Mouse (Mus musculus) myocyte (in vitro differentiated cells): ENCODE results near the gene Bmp7. TPM values are rescaled to one million over a fixed set of nuclear protein-coding genes. Genes with fewer than 3 reads are reported as not detected.

ENCODE experiments used
- H3K27me3 ChIP-seq: one replicate; pipeline ENCODE4 v1.6.1; 2011; ENCODE audit not compliant: control insufficient read depth, insufficient read depth, insufficient read length
- H3K36me3 ChIP-seq: one replicate; pipeline ENCODE4 v1.6.1; 2011; ENCODE audit not compliant: control insufficient read depth, insufficient read depth
- H3K4me2 ChIP-seq: one replicate; pipeline ENCODE4 v1.6.1; 2011; ENCODE audit warnings: low read depth, control low read depth
- H3K4me3 ChIP-seq: one replicate; pipeline ENCODE4 v1.5.1; 2011; ENCODE audit warnings: mild to moderate bottlenecking, control low read depth, moderate library complexity
- H3K79me2 ChIP-seq: one replicate; pipeline ENCODE4 v1.6.1; 2011; ENCODE audit not compliant: control insufficient read depth, insufficient read depth
- H3ac ChIP-seq: one replicate; pipeline ENCODE4 v1.6.1; 2011; ENCODE audit not compliant: control insufficient read depth, insufficient read length
- CEBPB ChIP-seq: IDR thresholded peaks from 2 replicates; pipeline ENCODE4 v1.6.1; 2011; ENCODE audit warnings: mild to moderate bottlenecking, moderate library complexity; ENCODE audit not compliant: poor library complexity, insufficient read depth, severe bottlenecking
- E2F4 ChIP-seq: IDR thresholded peaks from one replicate; pipeline ENCODE4 v1.6.1; 2011; ENCODE audit warnings: mild to moderate bottlenecking, control low read depth, moderate library complexity; ENCODE audit not compliant: insufficient read depth
- MAX ChIP-seq: IDR thresholded peaks from one replicate; pipeline ENCODE4 v1.6.1; 2011; ENCODE audit warnings: low read depth, mild to moderate bottlenecking, control low read depth
- MYOD1 ChIP-seq, 3 experiments: IDR thresholded peaks; one replicate each; pipeline ENCODE4 v1.6.1; 2011; ENCODE audit warnings: control low read depth in 2 of 3, low read depth in 2 of 3, mild to moderate bottlenecking in 2 of 3, moderate library complexity in 1 of 3; ENCODE audit not compliant: insufficient read length in 2 of 3, control insufficient read depth in 1 of 3
- MYOG ChIP-seq, 3 experiments: IDR thresholded peaks; one replicate each; pipeline ENCODE4 v1.6.1; 2011; ENCODE audit warnings: control low read depth in 2 of 3, low read depth in 2 of 3, mild to moderate bottlenecking in 2 of 3; ENCODE audit not compliant: insufficient read length in 2 of 3, control insufficient read depth in 1 of 3, insufficient read depth in 1 of 3
- POLR2A ChIP-seq: IDR thresholded peaks from one replicate; pipeline ENCODE4 v1.6.1; 2011; ENCODE audit warnings: low read depth, mild to moderate bottlenecking, control low read depth, moderate library complexity; ENCODE audit not compliant: insufficient read length
- POLR2AphosphoS2 ChIP-seq: IDR thresholded peaks from one replicate; pipeline ENCODE4 v1.6.1; 2011; ENCODE audit warnings: low read depth, control low read depth; ENCODE audit not compliant: insufficient read length
- REST ChIP-seq: IDR thresholded peaks from one replicate; pipeline ENCODE4 v1.6.1; 2011; ENCODE audit warnings: mild to moderate bottlenecking, control low read depth, moderate library complexity; ENCODE audit not compliant: insufficient read depth, insufficient read length
- SRF ChIP-seq: IDR thresholded peaks from one replicate; pipeline ENCODE4 v1.6.1; 2011; ENCODE audit warnings: low read depth; ENCODE audit not compliant: control insufficient read depth, insufficient read length
- TCF12 ChIP-seq: IDR thresholded peaks from one replicate; pipeline ENCODE4 v1.6.1; 2011; ENCODE audit warnings: mild to moderate bottlenecking, control low read depth; ENCODE audit not compliant: poor library complexity, insufficient read depth, severe bottlenecking
- TCF3 ChIP-seq: IDR thresholded peaks from one replicate; pipeline ENCODE4 v1.6.1; 2011; ENCODE audit warnings: low read depth, control low read depth; ENCODE audit not compliant: insufficient read length
- USF1 ChIP-seq: IDR thresholded peaks from one replicate; pipeline ENCODE4 v1.6.1; 2011; ENCODE audit warnings: low read depth, mild to moderate bottlenecking, control low read depth, moderate library complexity
- polyA plus RNA-seq: library from polyadenylated mRNA; unstranded; fragments of >200 nt; fragmentation: generic; extraction: Trizol; gene quantifications from one replicate; pipeline ENCODE4 v1.2.1, GENCODE M21; 2012; ENCODE audit warnings: missing spikeins

The Bmp7 gene
- polyA plus RNA-seq, 1 experiment, result not detected

DNA sequence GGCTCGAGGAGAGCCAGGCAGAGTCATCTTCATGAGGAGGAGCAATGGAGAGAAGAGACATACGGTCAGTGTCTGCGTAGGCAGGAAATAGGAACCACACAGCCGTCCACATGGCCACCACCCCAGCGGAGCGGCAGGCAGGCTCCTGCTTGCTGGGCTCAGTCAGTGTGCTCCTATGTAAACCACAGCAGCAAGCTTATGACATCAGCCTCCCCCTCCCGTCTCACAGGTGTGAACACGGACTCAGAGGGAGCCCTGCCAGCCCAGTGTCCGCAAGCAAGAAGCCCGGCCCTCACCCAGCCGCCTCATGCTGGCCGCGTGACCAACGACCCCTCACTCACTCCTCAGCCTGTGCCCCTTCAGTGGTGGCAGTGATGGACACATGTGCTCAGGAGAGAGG lies 78.5 kb downstream of the Bmp7 start:
- Histone ChIP-seq H3K4me3 (no peak overlapping the region), H3K27me3 (no peaks in the 10 kb centered on the region), H3K79me2 (no peaks in the 10 kb centered on the region), H3K4me2 (no peak overlapping the region), H3ac (no peak overlapping the region), H3K36me3 (no peaks in the 10 kb centered on the region)
- TF ChIP-seq MYOD1 (IDR thresholded peaks at IDR 0.05; ENCODE audit: control insufficient read depth in 1 of 3, insufficient read length in 2 of 3, low read depth in 2 of 3), result no peak
- no peak for TF ChIP-seq MAX
- no peak for TF ChIP-seq E2F4
- TF ChIP-seq POLR2A, result no peak
- no peak for TF ChIP-seq SRF
- TF ChIP-seq MYOG (IDR thresholded peaks at IDR 0.05; ENCODE audit: control insufficient read depth in 1 of 3, insufficient read depth in 1 of 3, insufficient read length in 2 of 3, low read depth in 2 of 3), result no peak
- TF ChIP-seq TCF3, result no peak

DNA sequence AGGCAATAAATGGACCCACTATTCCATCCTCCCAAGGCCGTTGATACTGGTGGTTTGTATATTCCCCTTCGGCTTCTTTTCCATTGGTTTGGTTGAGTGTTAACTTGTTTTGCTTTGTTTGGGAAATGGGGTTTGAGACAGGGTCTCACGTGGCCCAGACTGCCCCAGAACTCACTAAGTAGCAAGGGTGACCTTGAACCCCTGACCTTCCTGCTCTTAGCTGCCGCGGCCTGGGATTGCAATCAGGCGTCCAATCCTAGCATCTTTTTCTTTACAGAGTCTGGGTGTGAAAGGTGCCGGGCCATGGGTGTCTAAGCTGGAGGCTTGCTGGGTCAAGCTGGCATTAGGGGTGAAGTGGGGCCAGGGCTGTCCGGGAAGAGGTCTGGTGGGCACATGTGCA lies 79.5 kb downstream of the Bmp7 start:
- no peaks in the 10 kb centered on the region for H3K79me2 ChIP-seq
- H3K4me3 ChIP-seq, result no peak overlapping the region
- TF ChIP-seq MYOG (IDR thresholded peaks at IDR 0.05; ENCODE audit: control insufficient read depth in 1 of 3, insufficient read depth in 1 of 3, insufficient read length in 2 of 3, low read depth in 2 of 3) (no peak), POLR2AphosphoS2 (no peak), CEBPB (no peak), E2F4 (no peak), SRF (no peak), MYOD1 (IDR thresholded peaks at IDR 0.05; ENCODE audit: control insufficient read depth in 1 of 3, insufficient read length in 2 of 3, low read depth in 2 of 3) (no peak), REST (no peak), TCF3 (no peak), MAX (no peak)
- no peak overlapping the region for H3K4me2 ChIP-seq
- no peaks in the 10 kb centered on the region for H3K27me3 ChIP-seq
- no peak overlapping the region for H3ac ChIP-seq
- H3K36me3 ChIP-seq, result no peaks in the 10 kb centered on the region

DNA sequence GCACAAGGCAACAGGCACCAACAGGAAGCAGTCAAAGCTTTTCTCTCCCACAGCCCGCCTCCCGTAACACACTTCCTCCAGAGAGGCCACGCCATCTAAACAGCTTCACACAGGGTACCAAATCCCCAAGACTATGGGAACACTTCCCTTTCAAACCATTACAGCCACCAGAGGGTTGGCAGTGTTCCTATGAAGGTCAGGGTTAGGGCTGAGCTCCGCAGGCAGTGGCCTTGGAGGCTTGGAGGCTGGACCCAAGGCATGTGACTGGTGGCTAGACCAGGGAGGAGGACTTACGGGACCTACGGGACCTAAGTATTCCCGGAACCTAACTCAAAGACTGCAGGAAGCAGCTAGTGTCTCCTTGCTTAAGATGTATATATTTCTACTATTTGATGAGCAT lies 80.0 kb downstream of the Bmp7 start:
- H3K4me3 ChIP-seq, result no peak overlapping the region
- TF ChIP-seq MYOG (IDR thresholded peaks at IDR 0.05; ENCODE audit: control insufficient read depth in 1 of 3, insufficient read depth in 1 of 3, insufficient read length in 2 of 3, low read depth in 2 of 3) (no peak), POLR2AphosphoS2 (no peak), TCF3 (no peak), MYOD1 (IDR thresholded peaks at IDR 0.05; ENCODE audit: control insufficient read depth in 1 of 3, insufficient read length in 2 of 3, low read depth in 2 of 3) (no peak), E2F4 (no peak), REST (no peak), SRF (no peak), CEBPB (no peak), USF1 (no peak), POLR2A (no peak), TCF12 (no peak), MAX (no peak)
- no peaks in the 10 kb centered on the region for H3K36me3 ChIP-seq
- H3K79me2 ChIP-seq, result no peaks in the 10 kb centered on the region
- no peaks in the 10 kb centered on the region for H3K27me3 ChIP-seq
- H3ac ChIP-seq, result no peak overlapping the region
- H3K4me2 ChIP-seq, result no peak overlapping the region

DNA sequence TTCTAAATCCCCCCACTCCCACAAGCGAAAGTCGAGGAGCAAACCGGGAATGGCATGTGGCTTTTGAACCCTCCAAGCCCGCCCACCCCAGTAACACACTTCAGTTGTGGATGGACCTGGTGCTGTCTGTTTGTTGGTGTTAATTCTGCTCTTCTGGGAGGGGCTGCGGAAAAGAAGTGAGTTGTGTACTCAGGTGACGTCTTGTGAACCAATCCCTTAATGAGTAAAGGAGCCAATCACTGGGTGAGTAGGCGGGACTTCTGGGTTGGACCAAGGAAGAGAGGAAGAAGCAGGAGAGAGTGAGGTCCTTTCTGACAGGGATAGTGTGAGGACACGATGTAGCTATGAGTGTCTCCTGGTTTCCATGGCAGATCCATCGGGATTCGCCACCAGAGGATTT lies 83.1 kb downstream of the Bmp7 start:
- no peaks in the 10 kb centered on the region for H3K27me3 ChIP-seq
- no peaks in the 10 kb centered on the region for H3K36me3 ChIP-seq
- no peak for TF ChIP-seq SRF
- TF ChIP-seq MYOD1 (IDR thresholded peaks at IDR 0.05; ENCODE audit: control insufficient read depth in 1 of 3, insufficient read length in 2 of 3, low read depth in 2 of 3), result no peak
- no peak for TF ChIP-seq TCF3
- no peak for TF ChIP-seq POLR2AphosphoS2
- TF ChIP-seq MYOG (IDR thresholded peaks at IDR 0.05; ENCODE audit: control insufficient read depth in 1 of 3, insufficient read depth in 1 of 3, insufficient read length in 2 of 3, low read depth in 2 of 3), result no peak
- TF ChIP-seq E2F4, result no peak
- no peak for TF ChIP-seq CEBPB
- no peak for TF ChIP-seq TCF12
- TF ChIP-seq USF1, result no peak
- no peak for TF ChIP-seq MAX
- TF ChIP-seq POLR2A, result no peak
- TF ChIP-seq REST, result no peak
- H3K79me2 ChIP-seq, result no peaks in the 10 kb centered on the region
- H3ac ChIP-seq, result no peak overlapping the region
- H3K4me2 ChIP-seq, result no peak overlapping the region
- H3K4me3 ChIP-seq, result no peak overlapping the region

DNA sequence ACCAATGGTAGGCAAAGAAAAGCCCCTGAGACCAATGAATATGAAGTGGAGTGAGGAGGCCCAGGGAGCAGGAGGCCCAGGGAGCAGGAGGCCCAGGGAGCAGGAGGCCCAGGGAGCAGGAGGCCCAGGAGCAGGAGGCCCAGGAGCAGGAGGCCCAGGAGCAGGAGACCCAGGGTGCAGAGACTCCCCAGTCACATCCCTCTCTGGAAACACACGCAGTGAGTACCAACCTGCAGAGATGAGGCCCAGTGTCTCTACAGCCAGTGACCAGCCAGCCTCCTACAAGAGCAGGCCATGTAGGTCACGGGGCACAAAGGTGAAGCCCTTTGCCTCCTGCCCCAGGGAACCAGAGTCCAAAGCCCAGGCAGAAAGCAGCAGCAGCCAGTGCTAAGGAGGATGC lies 83.6 kb downstream of the Bmp7 start:
- Histone ChIP-seq H3K36me3 (no peaks in the 10 kb centered on the region), H3K79me2 (no peaks in the 10 kb centered on the region), H3K4me3 (no peak overlapping the region), H3K27me3 (no peaks in the 10 kb centered on the region), H3K4me2 (no peak overlapping the region), H3ac (no peak overlapping the region)
- no peak for TF ChIP-seq TCF3
- TF ChIP-seq SRF, result no peak
- no peak for TF ChIP-seq CEBPB
- TF ChIP-seq MYOG (IDR thresholded peaks at IDR 0.05; ENCODE audit: control insufficient read depth in 1 of 3, insufficient read depth in 1 of 3, insufficient read length in 2 of 3, low read depth in 2 of 3), result no peak
- TF ChIP-seq REST, result no peak
- TF ChIP-seq E2F4, result no peak
- no peak for TF ChIP-seq MAX
- TF ChIP-seq TCF12, result no peak
- TF ChIP-seq MYOD1 (IDR thresholded peaks at IDR 0.05; ENCODE audit: control insufficient read depth in 1 of 3, insufficient read length in 2 of 3, low read depth in 2 of 3), result no peak
- no peak for TF ChIP-seq POLR2A
- TF ChIP-seq POLR2AphosphoS2, result no peak
- TF ChIP-seq USF1, result no peak
